Mouse (Mus musculus): ENCODE data around the gene Zfp648.

Gene Zfp648

GRCm38 (mm10) chr1:154220566-154220965 is 19.6 kb downstream of the Zfp648 start:
- DNase-seq (ENCODE audit: low spot score): no peak

DNA sequence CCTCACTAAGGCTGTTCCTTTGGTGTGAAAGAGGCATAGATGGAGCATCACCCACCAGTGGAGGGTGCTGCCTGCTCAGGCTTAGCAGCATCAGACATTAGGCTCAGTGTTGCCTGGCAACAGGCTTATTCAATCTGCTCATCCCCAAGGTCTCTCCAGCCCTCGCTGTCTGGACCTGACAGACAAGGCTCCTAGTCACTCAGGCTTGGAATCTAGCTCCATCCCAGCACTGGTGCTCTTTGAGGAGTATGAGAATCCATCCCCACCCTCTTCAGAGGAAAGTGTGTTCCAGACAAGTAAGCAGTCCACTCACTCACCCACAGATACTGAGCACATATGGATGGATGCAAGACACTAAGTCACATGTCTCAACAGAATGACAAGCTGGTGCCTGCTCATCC is 22.8 kb downstream of the Zfp648 start:
- no peak for DNase-seq (ENCODE audit: low spot score)

- DNase-seq (ENCODE audit: low spot score): no peak
Measured at GRCm38 (mm10) chr1:154232594-154232993, 31.6 kb downstream of the Zfp648 start.

GRCm38 (mm10) chr1:154233033-154233432 is 32.0 kb downstream of the Zfp648 start:
- DNase-seq (ENCODE audit: low spot score): no peak

DNA sequence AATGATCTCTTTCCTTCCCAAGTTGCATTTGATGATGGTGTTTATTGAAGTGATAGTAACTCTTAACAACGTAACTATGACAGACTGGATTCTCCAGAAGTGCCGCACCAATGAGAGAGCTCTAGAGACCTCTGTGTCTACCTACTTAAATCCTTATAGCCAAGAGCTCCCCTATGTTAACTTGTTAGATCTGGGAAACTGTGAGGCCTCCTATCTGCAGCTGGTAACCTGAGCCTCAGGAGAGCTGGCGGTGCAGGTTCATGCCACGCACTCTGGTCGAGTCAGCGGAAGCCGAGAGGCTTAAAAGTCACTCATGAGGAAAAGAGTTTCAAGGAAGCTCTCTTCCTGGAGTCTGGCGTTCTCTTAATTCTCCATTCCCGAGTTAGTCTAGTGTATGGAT is 33.8 kb downstream of the Zfp648 start:
- no peak for DNase-seq (ENCODE audit: low spot score)

- DNase-seq (ENCODE audit: low spot score): no peak
Measured at GRCm38 (mm10) chr1:154238876-154239275, 37.9 kb downstream of the Zfp648 start.

GRCm38 (mm10) chr1:154251186-154251585 is 50.2 kb downstream of the Zfp648 start:
- DNase-seq (ENCODE audit: low spot score): no peak

DNA sequence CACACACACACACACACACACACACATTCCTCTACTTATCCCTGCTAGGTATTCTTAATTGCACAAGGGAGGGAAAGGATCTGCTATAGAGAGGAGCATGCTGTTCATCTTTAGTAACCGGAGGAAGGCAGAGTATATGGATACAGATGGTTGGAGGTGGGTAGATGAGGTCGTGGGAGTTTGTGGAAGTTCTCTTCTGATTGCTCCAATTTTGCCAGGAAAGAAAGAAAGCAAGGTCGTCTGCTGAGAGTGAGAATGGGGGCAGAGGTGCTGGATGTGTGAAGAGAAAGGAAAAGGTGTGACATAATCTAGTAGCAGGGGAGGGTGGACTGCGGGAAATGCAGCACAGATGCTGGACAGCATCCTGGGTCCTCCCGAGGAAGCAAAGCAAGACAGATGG is 51.8 kb downstream of the Zfp648 start:
- no peak for DNase-seq (ENCODE audit: low spot score)

All from yolk sac, embryonic 10.5 days (tissue).